Mouse (Mus musculus) gastrocnemius, adult 2 months (tissue): ENCODE results near the gene Olfr1371. TPM values are rescaled to one million over a fixed set of nuclear protein-coding genes. Genes with fewer than 3 reads are reported as not detected.
"Not testable (repeated sequence)": the region's sequence is repeated elsewhere in the genome, so short reads cannot be mapped to it uniquely, and the experiment has no call there.

ENCODE experiments used
- DNase-seq: peaks from one replicate; pipeline ENCODE4 v3.0.0; 2022
- H3K27ac ChIP-seq: fragments of 200-600 bp; 2 replicates; pipeline ENCODE4 v1.8.1; 2022; ENCODE audit warnings: mild to moderate bottlenecking
- H3K4me3 ChIP-seq: fragments of 200-600 bp; 2 replicates; pipeline ENCODE4 v1.8.1; 2022; ENCODE audit warnings: mild to moderate bottlenecking, moderate library complexity
- CTCF ChIP-seq: fragments of 200-600 bp; IDR thresholded peaks from 2 replicates; pipeline ENCODE4 v1.8.1; 2022; ENCODE audit warnings: antibody characterized with exemption, mild to moderate bottlenecking, moderate library complexity
- intact Hi-C: fragments of 180-260 bp; cut with DNase I; formaldehyde crosslinking; loops from one replicate; pipeline ENCODE4 v1.15.1; 2025
- total RNA-seq, 2 experiments: library from RNA; stranded (reverse); gene quantifications; 2 replicates each; pipeline ENCODE4 v1.2.3; 2021

The Olfr1371 gene
- total RNA-seq, 2 experiments from 2014 or later, result not detected

DNA sequence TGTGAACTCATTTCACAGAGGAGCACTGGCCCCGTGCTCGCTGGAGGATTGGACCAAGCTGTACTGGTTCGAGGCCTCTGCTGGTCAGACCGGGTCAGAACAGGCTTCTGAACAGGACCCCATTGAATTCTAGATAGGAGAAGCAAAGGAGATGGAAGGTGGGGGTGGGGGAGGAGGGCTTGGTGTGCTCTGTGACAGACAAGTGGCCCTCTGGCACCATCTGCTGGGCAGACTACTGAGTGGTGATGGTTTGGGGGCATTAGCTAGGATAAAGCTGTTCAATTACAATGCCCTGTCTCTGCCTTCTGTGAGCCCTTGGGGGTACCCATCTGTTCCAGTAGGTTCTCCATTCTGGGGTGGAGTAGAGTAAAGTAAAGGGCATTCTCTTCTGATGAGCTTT lies 6.5 kb upstream of the Olfr1371 start:
- peak; percentile 83 for TF ChIP-seq CTCF
- DNase-seq, result peak; percentile 74
- no peak overlapping the region for H3K4me3 ChIP-seq
- H3K27ac ChIP-seq, result no peak overlapping the region
- intact Hi-C loops, result loop anchor here (5.0 to 10.0 kb wide), 3 partner anchors 125 to 403 kb away; no protein-coding TSS in a partner anchor

GRCm38 (mm10) chr11:52196496-52197023 lies 17.2 kb downstream of the Olfr1371 start:
- H3K27ac ChIP-seq, H3K4me3 ChIP-seq, intact Hi-C loops, DNase-seq: not testable (repeated sequence)

DNA sequence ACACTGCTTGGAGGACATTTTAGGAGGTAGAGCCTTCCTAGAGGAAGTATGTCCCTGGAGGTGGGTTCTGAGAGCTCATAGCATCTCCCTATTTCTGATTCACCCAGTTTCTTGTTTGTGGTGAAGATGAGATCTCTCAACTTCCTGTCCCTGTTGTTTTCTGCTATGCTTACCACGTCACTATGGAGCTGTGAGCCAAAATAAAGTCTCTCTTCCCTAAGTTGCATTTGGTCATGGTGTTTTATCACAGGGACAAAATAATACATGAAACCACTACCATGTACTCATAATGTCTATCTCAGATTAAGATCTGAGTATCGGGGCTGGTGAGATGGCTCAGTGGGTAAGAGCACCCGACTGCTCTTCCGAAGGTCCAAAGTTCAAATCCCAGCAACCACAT lies 33.1 kb downstream of the Olfr1371 start:
- H3K27ac ChIP-seq, intact Hi-C loops, H3K4me3 ChIP-seq, DNase-seq: not testable (repeated sequence)

GRCm38 (mm10) chr11:52179897-52180296 lies 33.9 kb downstream of the Olfr1371 start:
- H3K27ac ChIP-seq, intact Hi-C loops: not testable (repeated sequence)

GRCm38 (mm10) chr11:52168461-52168860 lies 45.3 kb downstream of the Olfr1371 start:
- no peak for TF ChIP-seq CTCF
- Histone ChIP-seq H3K27ac (no peak overlapping the region), H3K4me3 (peak overlapping the region; percentile 75)
- intact Hi-C loops, result no loop called here
- no peak for DNase-seq

More at GRCm38 (mm10) chr11:52179897-52180296, 33.9 kb downstream of the Olfr1371 start:
- not testable (repeated sequence) for H3K4me3 ChIP-seq, DNase-seq
- peak; percentile 35 for TF ChIP-seq CTCF

DNA sequence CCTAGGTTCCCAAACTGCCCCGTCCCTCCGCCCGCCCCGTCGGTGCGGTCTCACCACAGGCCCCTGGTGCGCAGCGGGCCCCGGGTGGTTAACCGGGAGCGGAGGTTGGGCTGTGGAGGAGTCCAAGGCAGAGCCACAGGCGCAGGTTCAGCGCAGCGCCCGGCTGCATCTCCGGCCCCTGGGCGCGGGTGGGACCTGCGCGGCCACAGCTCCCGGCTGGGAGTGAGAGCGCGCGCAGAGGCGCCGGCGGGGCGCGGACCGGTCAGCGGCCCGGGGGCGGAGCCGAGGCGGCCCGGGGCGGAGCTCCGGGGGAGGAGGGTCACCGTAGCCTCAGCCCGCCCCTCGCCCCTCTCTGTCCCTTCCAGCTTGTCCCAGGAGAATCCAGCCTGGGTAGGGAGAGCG lies 45.9 kb downstream of the Olfr1371 start:
- DNase-seq, result peak; percentile 39
- intact Hi-C loops, result not testable (repeated sequence)
- Histone ChIP-seq H3K27ac (peak overlapping the region; percentile 71), H3K4me3 (peak overlapping the region; percentile 75)

GRCm38 (mm10) chr11:52167126-52167525 lies 46.7 kb downstream of the Olfr1371 start:
- Histone ChIP-seq H3K27ac (no peak overlapping the region), H3K4me3 (peak overlapping the region; percentile 75)
- intact Hi-C loops, result no loop called here
- peak; percentile 38; the same call in 1 of the 2 replicates for TF ChIP-seq CTCF
- DNase-seq, result peak; percentile 50

DNA sequence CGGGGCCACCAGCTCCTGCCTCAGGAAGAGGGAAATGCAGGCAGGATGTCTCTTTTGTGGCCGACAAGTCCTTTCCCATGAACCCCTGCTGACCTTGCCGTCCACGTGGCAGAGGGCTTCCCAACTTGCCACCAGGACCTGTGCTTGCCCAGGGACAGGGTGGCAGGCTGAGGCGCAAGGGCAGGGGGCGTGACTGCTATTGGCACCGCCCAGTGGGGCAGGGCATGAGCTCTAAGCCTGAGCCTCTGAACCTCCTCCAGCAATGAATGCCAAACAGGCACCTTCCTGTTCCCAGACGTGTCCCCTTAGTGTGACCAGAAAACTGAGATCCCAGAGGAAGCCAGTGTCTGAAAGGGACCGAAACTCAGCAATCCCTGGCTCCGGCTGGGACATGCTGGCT lies 49.9 kb downstream of the Olfr1371 start:
- DNase-seq, result peak; percentile 59
- TF ChIP-seq CTCF, result no peak
- Histone ChIP-seq H3K4me3 (peak overlapping the region; percentile 30; the same call in 1 of the 2 replicates), H3K27ac (no peak overlapping the region)
- intact Hi-C loops, result no loop called here

Other genes with a start within 250 kb of the Olfr1371 start
- gene Cdkn2aipnl, start 246.3 kb downstream of the Olfr1371 start, total RNA-seq, result 10 to 100 TPM; 16.9 to 30.0 TPM
- gene Ube2b, start 213.2 kb downstream of the Olfr1371 start, total RNA-seq, result 100 to 1,000 TPM; 519 to 559 TPM
- 1 to 10 TPM; 1.5 to 3.2 TPM for gene Cdkl3, start 209.8 kb downstream of the Olfr1371 start, total RNA-seq
- 10 to 100 TPM; 43.2 to 54.0 TPM for gene Ppp2ca, start 115.3 kb downstream of the Olfr1371 start, total RNA-seq
- gene Olfr1373, start 68.5 kb downstream of the Olfr1371 start, total RNA-seq, result not detected
- gene Skp1a, start 18.0 kb upstream of the Olfr1371 start, total RNA-seq, result 100 to 1,000 TPM; 269 to 292 TPM
- gene Tcf7, start 69.0 kb upstream of the Olfr1371 start, total RNA-seq, result under 1 TPM; 0.31 to 0.59 TPM
- 1,000 to 10,000 TPM; 1,359 to 1,549 TPM for gene Vdac1, start 146.9 kb upstream of the Olfr1371 start, total RNA-seq
- gene 9530068E07Rik, start 182.4 kb upstream of the Olfr1371 start, total RNA-seq, result 10 to 100 TPM; 41.5 to 48.5 TPM